Mouse (Mus musculus) cerebral cortex, adult 2 months (tissue): ENCODE measurements around the gene Pom121l2.

Source experiments
- WGBS: fragments of 180-500 bp; shearing (Covaris S2); methylation state at CpG from one replicate; pipeline ENCODE4 v1.1.7; 2018; 5-methylcytosine and 5-hydroxymethylcytosine counted together

The Pom121l2 gene

GRCm38 (mm10) chr13:21980981-21981802, at the start of gene Pom121l2:
Gene Pom121l2 (plus strand): TSS chr13:21981194.
- WGBS, result 2% methylated on average over 58 of the region's 58 CpGs

GRCm38 (mm10) chr13:21931740-21932139, 49.3 kb upstream of the Pom121l2 start:
- WGBS, result 91% methylated on average over 6 of the region's 6 CpGs

- 26% methylated on average over 28 of the region's 28 CpGs for WGBS
These were observed 47.1 kb upstream of the Pom121l2 start for GRCm38 (mm10) chr13:21933626-21934548.

- WGBS, result 23% methylated on average over 17 of the region's 17 CpGs
These were observed 45.8 kb upstream of the Pom121l2 start for GRCm38 (mm10) chr13:21934982-21935791.

DNA sequence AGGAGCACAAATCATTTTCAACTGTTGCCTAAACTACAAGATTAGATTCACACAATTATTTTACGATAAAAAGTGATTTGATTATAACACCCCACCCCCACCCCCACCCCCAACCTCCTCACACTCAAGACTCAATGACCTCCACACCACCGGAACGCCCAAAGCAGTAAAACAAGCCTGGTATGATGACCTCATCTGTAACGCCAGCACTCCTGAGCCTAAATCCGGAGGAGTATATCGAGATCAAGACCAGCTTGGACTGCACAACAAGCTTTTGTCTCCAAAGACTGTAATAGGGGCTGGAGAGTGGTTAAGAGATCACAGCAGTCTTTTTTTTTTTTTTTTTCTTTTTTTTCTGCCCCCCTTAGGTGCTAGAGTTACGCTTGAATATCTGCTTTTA, 45.2 kb upstream of the Pom121l2 start:
- 8% methylated on average over 7 of the region's 7 CpGs for WGBS

GRCm38 (mm10) chr13:21936968-21937367, 44.0 kb upstream of the Pom121l2 start:
- 24% methylated on average over 17 of the region's 17 CpGs for WGBS

- under 1% methylated on average over 19 of the region's 19 CpGs for WGBS
These were observed 40.8 kb upstream of the Pom121l2 start for GRCm38 (mm10) chr13:21940213-21940612.

- WGBS, result under 1% methylated on average over 16 of the region's 16 CpGs
These were observed 40.1 kb upstream of the Pom121l2 start for GRCm38 (mm10) chr13:21940811-21941321.

DNA sequence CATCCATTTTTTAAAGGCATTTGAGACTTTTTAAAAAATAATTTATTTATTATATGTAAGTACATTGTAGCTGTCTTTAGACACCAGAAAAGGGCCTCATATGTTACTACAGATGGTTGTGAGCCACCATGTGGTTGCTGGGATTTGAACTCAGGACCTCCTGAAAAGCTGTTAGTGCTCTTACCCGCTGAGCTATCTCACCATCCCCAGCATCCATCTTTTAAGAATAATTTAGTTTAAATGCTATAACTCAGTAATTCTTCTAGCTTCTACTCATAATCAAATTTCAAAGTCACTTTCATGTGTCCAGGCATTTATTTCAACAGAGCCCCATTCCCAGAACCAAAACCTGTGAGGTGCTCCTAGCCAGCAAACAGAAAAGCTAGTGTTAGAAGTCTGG, 37.4 kb upstream of the Pom121l2 start:
- WGBS, result 83% methylated on average over 1 of the region's 1 CpGs

DNA sequence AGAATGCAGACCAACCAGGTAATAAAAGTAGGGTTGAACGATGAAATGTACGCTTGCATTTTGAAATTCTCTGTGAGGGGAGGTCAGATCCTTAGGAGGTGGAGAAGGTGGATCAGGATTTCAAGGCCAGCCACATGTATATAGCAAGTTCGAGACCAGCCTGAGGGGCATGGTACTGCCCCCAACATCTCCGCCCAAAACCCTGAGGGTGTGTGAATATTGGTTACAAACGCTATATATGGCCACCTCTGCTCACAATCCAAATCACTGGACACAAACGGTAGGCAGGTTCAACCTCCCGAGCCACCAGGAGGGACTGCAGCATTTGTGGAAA, 36.4 kb upstream of the Pom121l2 start:
- WGBS, result 2% methylated on average over 7 of the region's 7 CpGs

DNA sequence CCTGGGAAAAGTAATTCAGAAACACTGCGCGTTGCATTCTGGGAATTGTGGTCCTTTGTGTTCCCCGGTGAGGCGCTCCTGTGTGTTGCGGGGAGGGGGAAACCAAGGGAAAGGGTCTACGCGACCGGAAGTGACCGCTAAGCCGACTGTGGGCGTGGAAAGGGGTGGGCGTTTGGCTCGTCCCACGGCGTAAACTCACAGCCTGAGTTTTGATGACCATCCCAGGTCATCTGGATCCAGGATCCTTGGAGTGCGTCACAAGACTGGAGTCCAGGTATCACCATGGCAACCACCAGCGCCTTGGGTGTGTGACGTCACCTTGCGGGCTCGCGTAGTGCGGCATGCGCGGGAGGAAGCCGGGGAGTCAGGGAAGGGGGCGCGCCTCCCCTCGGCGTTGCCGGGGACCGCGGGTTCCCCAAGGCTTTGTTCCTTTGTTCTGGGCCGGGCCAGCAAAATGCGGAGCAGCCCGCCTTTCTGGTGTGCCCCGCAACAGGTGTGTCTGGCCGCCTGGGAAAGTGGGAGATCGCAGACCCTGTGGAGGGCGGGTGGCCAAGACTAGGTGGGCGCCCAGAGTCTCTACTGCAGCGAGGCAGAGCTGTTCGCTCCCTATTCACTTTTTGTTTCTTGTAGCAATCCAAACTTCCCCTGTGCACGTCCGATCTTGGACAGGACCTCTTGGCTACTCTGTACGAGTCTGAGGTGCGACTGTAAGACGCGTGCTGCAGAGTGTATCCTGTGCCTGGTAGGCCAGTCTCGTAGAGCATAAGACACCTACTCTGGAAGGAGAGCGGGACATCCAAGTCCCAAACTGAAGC, 35.9 kb upstream of the Pom121l2 start, which contains the start of gene Zfp184:
TSS of gene Zfp184 (plus strand) at position 169 of the 815 bp plus-strand sequence.
- under 1% methylated on average over 50 of the region's 50 CpGs for WGBS

DNA sequence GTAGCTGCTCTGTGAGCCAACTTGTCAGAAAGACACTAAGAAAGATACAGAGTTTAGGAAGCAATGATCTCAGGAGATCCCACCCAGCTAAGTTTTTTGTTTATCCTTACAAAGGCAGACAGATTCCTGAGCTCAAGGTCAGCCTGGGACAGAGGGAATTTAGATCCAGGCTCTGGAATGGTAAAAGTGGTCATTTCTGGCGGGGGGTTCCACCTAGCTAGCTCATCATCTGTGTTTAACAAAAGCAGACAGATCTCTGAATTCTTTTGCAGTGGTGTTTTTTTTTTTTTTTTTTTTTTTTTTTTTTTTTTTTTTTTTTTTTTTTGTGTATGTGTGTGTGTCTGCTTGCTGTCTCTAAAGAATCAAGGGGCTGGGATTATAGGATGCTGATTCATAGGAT, 11.7 kb upstream of the Pom121l2 start:
- WGBS, result 55% methylated on average over 1 of the region's 1 CpGs

DNA sequence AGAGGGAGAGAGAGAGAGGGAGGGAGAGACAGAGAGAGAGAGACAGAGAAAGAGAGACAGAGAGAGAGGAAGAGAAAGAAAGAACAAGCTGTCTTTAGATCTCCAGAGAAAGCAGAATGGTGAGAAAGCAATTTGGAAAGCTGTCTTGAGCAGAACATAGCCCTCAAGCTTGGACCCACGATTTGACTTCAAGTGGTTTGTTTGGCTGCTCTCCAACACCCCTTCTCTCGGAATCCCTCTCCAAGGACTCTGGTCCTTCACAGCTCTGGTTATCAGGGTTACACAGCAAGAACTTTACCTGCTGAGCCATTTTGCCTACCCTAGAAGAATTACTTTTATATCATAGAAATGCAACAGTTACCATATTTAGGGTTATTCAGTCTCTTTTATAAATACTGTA, 11.2 kb upstream of the Pom121l2 start:
- WGBS, result 58% methylated on average over 2 of the region's 2 CpGs

DNA sequence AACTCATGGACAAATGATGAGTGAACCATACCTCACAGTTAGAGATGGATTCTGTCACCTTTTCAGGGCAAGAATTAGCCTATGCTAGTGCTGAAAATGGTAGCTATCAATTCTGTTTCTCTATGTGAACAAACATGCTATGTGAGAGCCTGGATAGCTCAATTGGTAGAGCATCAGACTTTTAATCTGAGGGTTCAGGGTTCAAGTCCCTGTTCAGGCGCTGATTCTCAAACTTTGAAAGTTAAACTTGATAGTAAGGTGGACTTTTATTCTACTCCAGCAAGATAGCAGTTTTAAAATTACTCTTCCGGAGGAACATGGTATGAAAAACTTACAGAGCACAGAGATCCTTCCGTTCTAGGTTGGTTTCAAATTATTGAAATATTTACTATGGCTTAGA, 9.4 kb upstream of the Pom121l2 start:
- WGBS, result 39% methylated on average over 3 of the region's 3 CpGs

DNA sequence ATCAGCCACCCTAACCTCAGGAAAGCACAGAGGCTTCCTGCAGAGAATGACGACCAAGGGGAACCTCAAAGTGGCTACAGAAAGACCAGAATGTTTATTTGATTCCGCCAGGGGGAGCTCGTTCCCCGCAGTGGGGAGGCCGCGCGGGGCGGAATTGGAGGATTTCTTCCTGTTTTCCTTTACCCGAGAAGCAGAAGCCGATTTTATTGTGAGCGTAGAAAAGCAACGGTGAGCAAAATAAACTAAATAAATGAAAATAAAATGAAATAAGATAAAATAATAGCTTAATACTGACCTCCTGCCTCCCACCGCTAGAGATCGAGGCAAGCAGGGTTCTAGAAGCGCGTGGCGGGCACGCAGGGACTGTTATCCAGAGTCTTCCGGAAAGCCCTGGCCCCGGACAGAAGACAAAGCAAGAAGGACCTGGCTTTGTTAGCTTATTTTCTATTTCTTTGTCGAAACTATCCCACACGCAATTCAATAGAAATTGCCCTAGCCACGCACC, 6.7 kb upstream of the Pom121l2 start:
- WGBS, result under 1% methylated on average over 23 of the region's 23 CpGs

- 3% methylated on average over 20 of the region's 20 CpGs for WGBS
These were observed 6.1 kb upstream of the Pom121l2 start for GRCm38 (mm10) chr13:21974726-21975473.

DNA sequence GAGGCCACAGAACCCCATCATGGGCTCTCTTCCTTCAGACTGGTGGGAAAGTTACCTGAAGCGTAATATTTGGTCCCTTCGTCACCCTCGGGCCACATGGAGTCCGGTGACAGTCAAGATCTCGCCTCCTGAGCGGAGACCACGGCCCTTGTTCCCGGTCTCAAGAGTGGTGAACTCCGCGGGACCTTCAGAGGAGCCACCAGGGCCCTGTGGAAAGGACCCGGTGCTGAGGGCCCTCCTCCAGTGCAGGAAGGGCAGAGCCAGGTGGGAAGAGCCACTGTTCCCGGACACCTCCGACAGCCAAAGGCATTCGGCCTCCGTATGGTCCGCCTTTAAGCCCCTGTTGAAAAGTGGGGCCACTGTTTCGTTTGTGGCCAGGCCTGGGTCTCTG, 804 bp downstream of the Pom121l2 start:
- 23% methylated on average over 17 of the region's 17 CpGs for WGBS

DNA sequence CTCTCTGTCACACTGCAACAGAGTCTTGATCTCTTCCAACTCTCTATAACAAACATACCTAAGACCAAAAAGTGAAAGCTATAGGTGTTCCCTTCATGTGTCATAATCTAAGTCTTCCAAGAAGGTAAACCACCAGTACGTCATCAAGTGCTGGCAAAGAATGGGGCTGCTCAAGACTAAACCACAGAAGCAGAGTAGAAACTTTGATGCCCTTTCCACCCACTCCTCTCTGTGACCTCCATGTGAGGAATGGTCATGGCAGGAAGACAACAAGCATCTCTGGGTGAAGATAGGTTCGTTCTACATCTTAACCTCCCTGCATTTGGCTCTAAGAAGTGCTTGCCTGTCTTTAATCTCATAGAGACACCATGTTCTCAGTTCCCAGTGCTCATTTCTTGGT, 3.5 kb downstream of the Pom121l2 start:
- WGBS, result 86% methylated on average over 2 of the region's 2 CpGs

DNA sequence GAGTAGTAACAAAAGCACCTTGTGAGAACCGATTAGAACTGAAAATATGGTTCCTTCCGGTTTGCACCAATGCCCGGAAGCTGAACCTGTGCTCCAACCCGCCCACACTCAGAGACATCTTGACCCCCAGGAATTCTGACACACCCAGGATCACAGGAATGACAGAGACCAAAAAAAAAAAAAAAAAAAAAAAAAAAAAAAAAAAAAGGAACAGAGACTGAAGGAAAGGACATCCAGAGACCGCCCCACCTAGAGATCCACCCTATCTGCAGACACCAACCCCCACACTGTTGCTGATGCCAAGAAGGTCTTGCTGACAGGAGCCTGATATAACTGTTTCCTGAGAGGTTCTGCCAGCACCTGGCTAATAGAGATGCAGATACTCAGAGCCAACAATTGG, 11.6 kb downstream of the Pom121l2 start:
- WGBS, result 94% methylated on average over 5 of the region's 5 CpGs
